In the genomic region with DNA sequence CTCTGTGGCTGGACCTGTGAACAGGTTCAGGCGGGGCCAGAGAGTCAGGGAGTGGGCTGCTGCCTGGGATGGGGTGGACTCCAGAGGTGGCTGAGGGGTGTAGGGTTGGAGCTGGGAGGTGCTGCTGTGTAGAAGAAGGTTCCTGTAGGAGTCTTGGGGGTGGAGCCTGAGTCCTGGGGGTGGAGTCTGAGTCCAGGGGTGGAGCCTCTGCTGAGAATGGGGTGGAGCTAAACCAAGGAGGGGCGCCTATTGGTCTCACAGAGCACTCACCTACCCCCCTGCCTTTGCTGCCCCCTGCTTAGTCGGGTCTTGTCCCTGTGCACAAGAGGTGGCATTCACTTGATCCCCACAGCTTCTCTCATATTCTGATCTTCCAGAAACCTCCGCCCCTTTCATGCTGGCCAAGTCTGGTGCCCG, we compare ENCODE assay signal across 8 mouse cellular contexts. TPM values are rescaled to one million over a fixed set of nuclear protein-coding genes. Genes with fewer than 3 reads are reported as not detected.
A peak's percentile ranks its signal among the peaks of the same experiment; 100 is the strongest.
DNase-seq lines count a peak whose midpoint lies in the region; ATAC-seq and TF ChIP-seq lines count a peak whose summit lies in the region.

No protein-coding gene starts in this region.

- in situ Hi-C loops in ES-E14 (cut with MboI; ENCODE audit: low sequenced_read_pairs in 2 of 2, unreplicated experiment in 2 of 2), result loop anchor here in 1 of 2 experiments (10.0 kb wide), 1 partner anchor 250 kb away; no protein-coding TSS in a partner anchor

- peak; percentile 77 for DNase-seq in 3134 (ENCODE audit: extremely low read depth, insufficient read length, low spot score)
- DNase-seq in ES-E14 (ENCODE audit: low read depth, low spot score), result peak; percentile 64
- DNase-seq in cerebellum, postnatal 25 days, result peak; percentile 53 to 67
- peak; percentile 60 for DNase-seq in heart, postnatal 4 days
- DNase-seq in limb, embryonic 11.5 days (ENCODE audit: low spot score), result no peak
- DNase-seq in thymus, postnatal 4 days, result peak; percentile 66
- no peak for DNase-seq in embryo, embryonic 10.5 days (ENCODE audit: low spot score)

- 59% methylated on average over 3 of the region's 5 CpGs for WGBS in limb, embryonic 11.5 days
- WGBS in midbrain, embryonic 12.5 days, result 54% methylated on average over 4 of the region's 5 CpGs

- peaks cover 0 to 8% of the 10 kb centered on the region in 2 experiments; a peak in 1 of 4 replicates for H3K4me1 ChIP-seq in ES-E14 (ENCODE audit: control insufficient read depth in 2 of 2, insufficient read depth in 2 of 2, low read length in 2 of 2, poor library complexity in 1 of 2)
- H3K4me1 ChIP-seq in limb, embryonic 11.5 days (ENCODE audit: control insufficient read depth, insufficient read depth, low read length), result peaks cover 8% of the 10 kb centered on the region
- 0 out of 2 replicates have a peak, but pooled peaks cover 8% of the 10 kb centered on the region for H3K4me1 ChIP-seq in midbrain, embryonic 12.5 days

- H3K9me3 ChIP-seq in ES-E14 (ENCODE audit: control insufficient read depth, insufficient read depth, low read depth, low read length), result no peaks in the 10 kb centered on the region
- H3K9me3 ChIP-seq in limb, embryonic 11.5 days (ENCODE audit: control insufficient read depth, low read length), result no peaks in the 10 kb centered on the region
- no peaks in the 10 kb centered on the region for H3K9me3 ChIP-seq in midbrain, embryonic 12.5 days

- no peaks in the 10 kb centered on the region for H3K27me3 ChIP-seq in limb, embryonic 11.5 days (ENCODE audit: control insufficient read depth, insufficient read depth, low read length)
- H3K27me3 ChIP-seq in midbrain, embryonic 12.5 days, result peaks cover 10% of the 10 kb centered on the region; the same call in 1 of the 2 replicates

- H3K36me3 ChIP-seq in ES-E14 (ENCODE audit: control insufficient read depth, insufficient read depth, low read length, poor library complexity, severe bottlenecking), result peaks cover 3% of the 10 kb centered on the region; the same call in 1 of the 2 replicates
- no peaks in the 10 kb centered on the region for H3K36me3 ChIP-seq in limb, embryonic 11.5 days (ENCODE audit: control insufficient read depth, insufficient read depth, low read length)
- no peaks in the 10 kb centered on the region for H3K36me3 ChIP-seq in midbrain, embryonic 12.5 days

- peak; percentile 19; the same call in 1 of the 2 replicates for ATAC-seq in limb, embryonic 11.5 days (ENCODE audit: insufficient number of reproducible peaks, low FRiP score, low TSS enrichment, low read depth)
- ATAC-seq in midbrain, embryonic 12.5 days (ENCODE audit: low FRiP score, low read depth), result peak; percentile 59

- no peak overlapping the region for H3K4me2 ChIP-seq in limb, embryonic 11.5 days (ENCODE audit: low read depth, severe bottlenecking)
- H3K4me2 ChIP-seq in midbrain, embryonic 12.5 days (replicated peaks), result 0 out of 2 replicates have a peak overlapping the region, but pooled peaks have one; percentile 14

- no peak overlapping the region for H3K27ac ChIP-seq in ES-E14 (ENCODE audit: insufficient read depth, low read depth, low read length, poor library complexity, severe bottlenecking)
- H3K27ac ChIP-seq in limb, embryonic 11.5 days (replicated peaks; ENCODE audit: low read depth, low read length), result no peak overlapping the region
- H3K27ac ChIP-seq in midbrain, embryonic 12.5 days (replicated peaks), result no peak overlapping the region

- no peak overlapping the region for H3K9ac ChIP-seq in ES-E14 (ENCODE audit: insufficient read depth, low read depth, low read length, poor library complexity, severe bottlenecking)
- H3K9ac ChIP-seq in limb, embryonic 11.5 days (ENCODE audit: low read length), result no peak overlapping the region
- H3K9ac ChIP-seq in midbrain, embryonic 12.5 days (replicated peaks), result no peak overlapping the region

- H3K4me3 ChIP-seq in ES-E14 (ENCODE audit: insufficient read depth in 1 of 2, low read depth in 1 of 2, low read length in 2 of 2, poor library complexity in 1 of 2, severe bottlenecking in 1 of 2), result peak overlapping the region; percentile 27 to 29; a peak in 3 of 4 replicates
- H3K4me3 ChIP-seq in limb, embryonic 11.5 days (ENCODE audit: low read depth, low read length), result no peak overlapping the region
- no peak overlapping the region for H3K4me3 ChIP-seq in midbrain, embryonic 12.5 days

TF ChIP-seq in ES-E14, 5 proteins besides CTCF, POLR2A, EP300 and RAD21:
- TF ChIP-seq HCFC1 (IDR thresholded peaks at IDR 0.05; ENCODE audit: borderline replicate concordance, insufficient read depth, low read length) (no peak), ZNF384 (IDR thresholded peaks at IDR 0.05; ENCODE audit: low read depth, low read length) (no peak), ZC3H11A (IDR thresholded peaks at IDR 0.05; ENCODE audit: borderline replicate concordance, low read depth, low read length) (no peak), CHD2 (IDR thresholded peaks at IDR 0.05; ENCODE audit: low read depth, low read length) (no peak), MAFK (IDR thresholded peaks at IDR 0.05; ENCODE audit: insufficient read depth, low read depth, low read length) (no peak)

RNA-seq across cellular contexts. Expression of gene Ttc7, which starts 31.9 kb away (rescaled TPM):
- total RNA-seq in ES-E14 (2012; rRNA removed), result 2.7 and 4.2 TPM in 2 replicates
- total RNA-seq in heart, postnatal 4 days (2021), result 1 to 10 TPM; 5.5 TPM
- polyA plus RNA-seq in limb, embryonic 11.5 days (2014; fragmentation: Nextera tagmentation; extraction: Ambion mirVana), result 1.8 and 3.9 TPM in 2 replicates
- polyA plus RNA-seq in midbrain, embryonic 12.5 days (2016; fragmentation: Nextera tagmentation; extraction: Ambion mirVana), result 4.6 and 5.7 TPM in 2 replicates

RNA-seq across cellular contexts. Expression of gene Mcfd2, which starts 48.8 kb away (rescaled TPM):
- 81.8 and 98.4 TPM in 2 replicates for total RNA-seq in ES-E14 (2012; rRNA removed)
- 10 to 100 TPM; 37.4 to 41.8 TPM for total RNA-seq in heart, postnatal 4 days (2021)
- polyA plus RNA-seq in limb, embryonic 11.5 days (2014; fragmentation: Nextera tagmentation; extraction: Ambion mirVana), result 77.6 and 80.0 TPM in 2 replicates
- polyA plus RNA-seq in midbrain, embryonic 12.5 days (2016; fragmentation: Nextera tagmentation; extraction: Ambion mirVana), result 53.6 and 57.5 TPM in 2 replicates

Comparison
In these comparisons a context has a peak if more than half of its experiments do, and no peak if none do; other contexts are left out.
1. DNase-seq: peak in 3134 (single experiment), ES-E14 (single experiment), cerebellum, postnatal 25 days (2 of 2), heart, postnatal 4 days (single experiment) and thymus, postnatal 4 days (single experiment); none in limb, embryonic 11.5 days (single experiment) and embryo, embryonic 10.5 days (single experiment).
2. H3K4me3 ChIP-seq: peak in ES-E14 (2 of 2); none in limb, embryonic 11.5 days (single experiment) and midbrain, embryonic 12.5 days (single experiment).